Mouse (Mus musculus): ENCODE data around the gene Oaz2. TPM values are rescaled to one million over a fixed set of nuclear protein-coding genes. Genes with fewer than 3 reads are reported as not detected.
"Not testable (repeated sequence)": the region's sequence is repeated elsewhere in the genome, so short reads cannot be mapped to it uniquely, and the experiment has no call there.

The Oaz2 gene
- polyA plus RNA-seq, 1 experiment, result 140 TPM

DNA sequence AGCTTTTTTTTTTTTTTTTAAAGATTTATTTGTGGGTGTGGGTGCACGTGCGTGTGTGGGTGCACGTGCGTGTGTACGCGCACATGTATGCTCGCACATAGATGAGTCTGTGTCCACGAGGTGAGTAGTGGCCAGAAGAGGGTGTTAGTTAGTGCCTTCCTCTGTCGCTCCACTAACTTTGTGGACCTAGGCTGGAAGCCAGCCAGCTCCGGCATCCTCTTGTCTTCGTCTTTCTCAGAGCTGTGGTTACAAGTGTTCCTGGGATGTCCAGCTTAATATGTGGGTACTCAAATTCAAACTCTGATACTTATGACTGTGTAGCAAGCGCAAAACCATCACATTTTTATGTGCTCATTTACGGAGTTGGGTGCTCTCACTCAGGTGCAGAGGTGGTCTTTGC, 19.1 kb upstream of the Oaz2 start:
- no peak overlapping the region for H3ac ChIP-seq (ENCODE audit: control insufficient read depth, insufficient read length)
- H3K79me2 ChIP-seq (ENCODE audit: control insufficient read depth, insufficient read depth), result peaks cover 72% of the 10 kb centered on the region
- no peaks in the 10 kb centered on the region for H3K36me3 ChIP-seq (ENCODE audit: control insufficient read depth, insufficient read depth)
- no peak overlapping the region for H3K4me2 ChIP-seq (ENCODE audit: low read depth)
- H3K27me3 ChIP-seq (ENCODE audit: control insufficient read depth, insufficient read depth, insufficient read length), result no peaks in the 10 kb centered on the region
- TF ChIP-seq TCF3 (IDR thresholded peaks at IDR 0.05; ENCODE audit: insufficient read length, low read depth), result no peak
- no peak for TF ChIP-seq MYOG (IDR thresholded peaks at IDR 0.05; ENCODE audit: control insufficient read depth in 1 of 3, insufficient read depth in 1 of 3, insufficient read length in 2 of 3, low read depth in 2 of 3)
- TF ChIP-seq MYOD1 (IDR thresholded peaks at IDR 0.05; ENCODE audit: control insufficient read depth in 1 of 3, insufficient read length in 2 of 3, low read depth in 2 of 3), result no peak
- TF ChIP-seq SRF (IDR thresholded peaks at IDR 0.05; ENCODE audit: control insufficient read depth, insufficient read length, low read depth), result no peak
- no peak for TF ChIP-seq MAX (IDR thresholded peaks at IDR 0.05; ENCODE audit: low read depth)
- TF ChIP-seq REST (IDR thresholded peaks at IDR 0.05; ENCODE audit: insufficient read depth, insufficient read length), result no peak
- TF ChIP-seq E2F4 (IDR thresholded peaks at IDR 0.05; ENCODE audit: insufficient read depth), result no peak
- no peak for TF ChIP-seq POLR2AphosphoS2 (IDR thresholded peaks at IDR 0.05; ENCODE audit: insufficient read length, low read depth)
- TF ChIP-seq TCF12 (IDR thresholded peaks at IDR 0.05; ENCODE audit: insufficient read depth, poor library complexity, severe bottlenecking), result no peak
- no peak overlapping the region for H3K4me3 ChIP-seq

DNA sequence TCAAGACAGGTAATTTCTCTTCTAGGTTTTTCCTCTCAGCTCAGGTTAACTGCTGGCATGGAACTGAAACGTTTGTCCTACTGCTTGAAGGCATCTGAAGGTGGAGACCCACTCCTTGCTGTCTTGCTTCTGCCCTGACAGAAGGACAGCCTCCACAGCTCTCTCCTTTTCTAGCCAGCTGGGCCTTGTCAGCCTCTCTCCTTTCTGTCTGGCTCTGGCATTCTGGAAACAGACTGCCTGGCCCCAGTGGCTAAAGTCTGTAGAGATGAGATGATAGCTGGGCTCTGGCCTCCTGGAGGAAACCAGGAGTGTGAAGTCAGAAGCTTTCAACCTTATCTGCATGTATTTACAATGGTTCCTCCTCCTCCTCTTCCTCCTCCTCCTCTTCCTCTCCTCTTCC, 17.8 kb upstream of the Oaz2 start:
- Histone ChIP-seq H3K27me3 (ENCODE audit: control insufficient read depth, insufficient read depth, insufficient read length) (no peaks in the 10 kb centered on the region), H3K4me3 (no peak overlapping the region), H3K36me3 (ENCODE audit: control insufficient read depth, insufficient read depth) (no peaks in the 10 kb centered on the region), H3K4me2 (ENCODE audit: low read depth) (no peak overlapping the region), H3ac (ENCODE audit: control insufficient read depth, insufficient read length) (no peak overlapping the region), H3K79me2 (ENCODE audit: control insufficient read depth, insufficient read depth) (peaks cover 60% of the 10 kb centered on the region)
- TF ChIP-seq E2F4 (IDR thresholded peaks at IDR 0.05; ENCODE audit: insufficient read depth) (no peak), TCF3 (IDR thresholded peaks at IDR 0.05; ENCODE audit: insufficient read length, low read depth) (no peak)

DNA sequence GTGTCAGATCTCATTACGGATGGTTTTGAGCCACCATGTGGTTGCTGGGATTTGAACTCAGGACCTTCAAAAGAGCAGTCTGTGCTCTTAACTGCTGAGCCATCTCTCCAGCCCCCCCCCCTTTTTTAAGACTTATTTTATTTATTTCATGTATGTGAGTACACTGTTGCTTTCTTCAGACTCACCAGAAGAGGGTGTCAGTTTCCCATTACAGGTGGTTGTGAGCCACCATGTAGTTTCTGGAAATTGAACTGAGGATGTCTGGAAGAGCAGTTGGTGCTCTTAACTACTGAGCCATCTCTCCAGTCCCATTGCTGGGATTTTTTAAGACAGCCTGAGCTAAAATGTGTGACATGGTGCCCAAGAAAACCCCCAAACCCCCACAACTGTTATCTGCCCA, 15.8 kb upstream of the Oaz2 start:
- H3ac ChIP-seq (ENCODE audit: control insufficient read depth, insufficient read length); H3K36me3 ChIP-seq (ENCODE audit: control insufficient read depth, insufficient read depth); H3K4me2 ChIP-seq (ENCODE audit: low read depth): not testable (repeated sequence)

DNA sequence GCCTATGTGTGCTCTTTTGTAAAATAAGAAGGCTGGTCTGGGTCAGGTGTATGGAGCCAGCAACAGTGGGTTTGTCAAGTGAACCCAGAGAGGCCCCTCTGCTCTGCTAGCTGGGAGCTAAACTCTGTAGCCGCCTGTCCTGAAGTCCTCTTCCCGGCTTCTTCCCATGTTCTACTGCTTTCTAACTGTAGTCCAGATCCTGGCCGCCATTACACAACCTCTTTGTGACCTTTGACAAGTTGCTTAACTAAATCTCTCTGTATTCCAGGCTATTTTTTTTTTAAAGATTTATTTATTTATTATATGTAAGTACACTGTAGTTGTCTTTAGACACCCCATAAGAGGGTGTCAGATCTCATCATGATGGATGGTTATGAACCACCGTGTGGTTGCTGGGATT, 14.1 kb upstream of the Oaz2 start:
- H3K36me3 ChIP-seq (ENCODE audit: control insufficient read depth, insufficient read depth), result peaks cover 6% of the 10 kb centered on the region
- H3K4me2 ChIP-seq (ENCODE audit: low read depth), result no peak overlapping the region
- no peak overlapping the region for H3ac ChIP-seq (ENCODE audit: control insufficient read depth, insufficient read length)
- no peaks in the 10 kb centered on the region for H3K27me3 ChIP-seq (ENCODE audit: control insufficient read depth, insufficient read depth, insufficient read length)
- H3K79me2 ChIP-seq (ENCODE audit: control insufficient read depth, insufficient read depth), result peaks cover 25% of the 10 kb centered on the region
- TF ChIP-seq POLR2AphosphoS2 (IDR thresholded peaks at IDR 0.05; ENCODE audit: insufficient read length, low read depth) (no peak), USF1 (IDR thresholded peaks at IDR 0.05; ENCODE audit: low read depth) (no peak), SRF (IDR thresholded peaks at IDR 0.05; ENCODE audit: control insufficient read depth, insufficient read length, low read depth) (no peak), TCF3 (IDR thresholded peaks at IDR 0.05; ENCODE audit: insufficient read length, low read depth) (no peak), TCF12 (IDR thresholded peaks at IDR 0.05; ENCODE audit: insufficient read depth, poor library complexity, severe bottlenecking) (no peak), MYOG (IDR thresholded peaks at IDR 0.05; ENCODE audit: control insufficient read depth in 1 of 3, insufficient read depth in 1 of 3, insufficient read length in 2 of 3, low read depth in 2 of 3) (no peak), MAX (IDR thresholded peaks at IDR 0.05; ENCODE audit: low read depth) (no peak), CEBPB (IDR thresholded peaks at IDR 0.05; ENCODE audit: insufficient read depth, poor library complexity, severe bottlenecking) (no peak), POLR2A (IDR thresholded peaks at IDR 0.05; ENCODE audit: insufficient read length, low read depth) (no peak), E2F4 (IDR thresholded peaks at IDR 0.05; ENCODE audit: insufficient read depth) (no peak), REST (IDR thresholded peaks at IDR 0.05; ENCODE audit: insufficient read depth, insufficient read length) (no peak), MYOD1 (IDR thresholded peaks at IDR 0.05; ENCODE audit: control insufficient read depth in 1 of 3, insufficient read length in 2 of 3, low read depth in 2 of 3) (no peak)
- no peak overlapping the region for H3K4me3 ChIP-seq

More for the DNA sequence above, 15.8 kb upstream of the Oaz2 start:
- H3K27me3 ChIP-seq (ENCODE audit: control insufficient read depth, insufficient read depth, insufficient read length); H3K4me3 ChIP-seq: not testable (repeated sequence)
- peaks cover 42% of the 10 kb centered on the region for H3K79me2 ChIP-seq (ENCODE audit: control insufficient read depth, insufficient read depth)

DNA sequence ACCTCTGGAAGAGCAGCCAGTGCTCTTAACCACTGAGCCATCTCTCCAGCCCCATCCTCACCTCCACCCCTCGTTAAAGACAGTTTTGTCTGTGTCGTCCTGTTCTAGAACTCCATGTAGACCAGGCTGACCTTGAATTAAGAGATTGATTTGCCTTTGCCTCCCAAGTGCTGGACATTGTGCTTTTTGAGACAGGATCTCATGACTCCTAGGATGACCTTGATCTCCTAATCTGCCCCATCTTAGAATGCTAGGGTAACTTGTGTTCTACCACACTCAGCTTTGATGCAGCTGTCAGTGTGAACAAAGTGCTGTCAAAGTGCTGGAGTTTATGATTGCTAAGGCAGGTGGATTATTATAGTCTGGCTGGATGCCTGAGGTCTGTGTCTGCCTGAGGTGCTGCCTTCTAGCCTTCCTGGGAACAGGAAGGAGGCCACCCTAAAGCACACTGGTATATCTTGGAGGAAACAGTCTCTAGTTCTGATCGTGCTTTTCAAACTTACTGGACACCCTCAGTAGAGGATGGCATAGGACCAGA, 13.0 kb upstream of the Oaz2 start:
- Histone ChIP-seq H3K4me2 (ENCODE audit: low read depth) (no peak overlapping the region), H3K4me3 (no peak overlapping the region), H3ac (ENCODE audit: control insufficient read depth, insufficient read length) (no peak overlapping the region), H3K27me3 (ENCODE audit: control insufficient read depth, insufficient read depth, insufficient read length) (no peaks in the 10 kb centered on the region), H3K36me3 (ENCODE audit: control insufficient read depth, insufficient read depth) (peaks cover 6% of the 10 kb centered on the region), H3K79me2 (ENCODE audit: control insufficient read depth, insufficient read depth) (peaks cover 15% of the 10 kb centered on the region)
- TF ChIP-seq CEBPB (IDR thresholded peaks at IDR 0.05; ENCODE audit: insufficient read depth, poor library complexity, severe bottlenecking), result no peak
- peak; percentile 71 to 80 (median 80) for TF ChIP-seq MYOD1 (IDR thresholded peaks at IDR 0.05; ENCODE audit: control insufficient read depth in 1 of 3, insufficient read length in 2 of 3, low read depth in 2 of 3)
- no peak for TF ChIP-seq POLR2AphosphoS2 (IDR thresholded peaks at IDR 0.05; ENCODE audit: insufficient read length, low read depth)
- TF ChIP-seq POLR2A (IDR thresholded peaks at IDR 0.05; ENCODE audit: insufficient read length, low read depth), result no peak
- TF ChIP-seq MYOG (IDR thresholded peaks at IDR 0.05; ENCODE audit: control insufficient read depth in 1 of 3, insufficient read depth in 1 of 3, insufficient read length in 2 of 3, low read depth in 2 of 3), result peak in 1 of 3 experiments; percentile 24
